Mouse (Mus musculus) megakaryocyte progenitor cell, adult 5-6 weeks (primary cell): ENCODE results near the gene Olfr1451. TPM values are rescaled to one million over a fixed set of nuclear protein-coding genes. Genes with fewer than 3 reads are reported as not detected.
"Not testable (repeated sequence)": the region's sequence is repeated elsewhere in the genome, so short reads cannot be mapped to it uniquely, and the experiment has no call there.

ENCODE experiments used
- ATAC-seq: replicated peaks from 2 replicates; pipeline ENCODE4 v1.8.0; 2016; ENCODE audit warnings: mild to moderate bottlenecking, moderate TSS enrichment, inconsistent platforms; ENCODE audit not compliant: poor library complexity
- total RNA-seq, 2 experiments: library from RNA; stranded (forward) in 1 of 2; stranded (reverse) in 1 of 2; fragments of 157-497, 149-512 nt in 1 of 2; fragments of 200-1000 nt in 1 of 2; gene quantifications; 2 replicates each; pipeline versions ENCODE4 v1.2.3 to v1.2.4; 2015 to 2017

Olfr1451 gene
- total RNA-seq (2015) (not detected in 2 replicates), total RNA-seq (2017) (not detected in 2 replicates)

- no peak for ATAC-seq
Observed at GRCm38 (mm10) chr19:12994714-12995113, at the start of gene Olfr1451. Gene Olfr1451, plus strand, starts transcription at chr19:12995014.

- ATAC-seq, result no peak
Observed at GRCm38 (mm10) chr19:12949958-12950357, 44.9 kb upstream of the Olfr1451 start, which contains the start of gene Olfr1450. Gene Olfr1450, plus strand, starts transcription at chr19:12950258.

GRCm38 (mm10) chr19:12970082-12970481 is 24.7 kb upstream of the Olfr1451 start:
- ATAC-seq, result not testable (repeated sequence)

- ATAC-seq, result not testable (repeated sequence)
Observed at GRCm38 (mm10) chr19:12992316-12992715, 2.5 kb upstream of the Olfr1451 start.

GRCm38 (mm10) chr19:13028227-13028626 is 33.4 kb downstream of the Olfr1451 start, which contains the start of gene Olfr1453:
Gene Olfr1453, minus strand, starts transcription at chr19:13028327.
- no peak for ATAC-seq

Other genes starting within 250 kb of the Olfr1451 start
- gene Cntf, start 229.4 kb upstream of the Olfr1451 start, total RNA-seq (2015), result 5.2 and 5.9 TPM in 2 replicates
- gene Cntf, start 229.4 kb upstream of the Olfr1451 start, total RNA-seq (2017), result 1.1 and 3.0 TPM in 2 replicates
- 70.4 and 79.9 TPM in 2 replicates for gene Zfp91, start 198.9 kb upstream of the Olfr1451 start, total RNA-seq (2015)
- gene Zfp91, start 198.9 kb upstream of the Olfr1451 start, total RNA-seq (2017), result 85.2 and 92.8 TPM in 2 replicates
- 4.6 and 9.2 TPM in 2 replicates for gene Lpxn, start 198.8 kb upstream of the Olfr1451 start, total RNA-seq (2015)
- gene Lpxn, start 198.8 kb upstream of the Olfr1451 start, total RNA-seq (2017), result 5.1 and 6.2 TPM in 2 replicates
- gene Gm5244, start 148.3 kb upstream of the Olfr1451 start, total RNA-seq (2015), result not detected in 2 replicates
- gene Gm5244, start 148.3 kb upstream of the Olfr1451 start, total RNA-seq (2017), result not detected in 2 replicates
- gene Olfr1444, start 137.7 kb upstream of the Olfr1451 start, total RNA-seq (2015), result not detected in 2 replicates
- gene Olfr1444, start 137.7 kb upstream of the Olfr1451 start, total RNA-seq (2017), result not detected in 2 replicates
- gene Olfr1445, start 111.2 kb upstream of the Olfr1451 start, total RNA-seq (2015), result not detected in 2 replicates
- not detected in 2 replicates for gene Olfr1445, start 111.2 kb upstream of the Olfr1451 start, total RNA-seq (2017)
- not detected in 2 replicates for gene Olfr1446, start 101.5 kb upstream of the Olfr1451 start, total RNA-seq (2015)
- not detected in 2 replicates for gene Olfr1446, start 101.5 kb upstream of the Olfr1451 start, total RNA-seq (2017)
- not detected in 2 replicates for gene Olfr1447, start 91.3 kb upstream of the Olfr1451 start, total RNA-seq (2015)
- not detected in 2 replicates for gene Olfr1447, start 91.3 kb upstream of the Olfr1451 start, total RNA-seq (2017)
- gene Olfr1448, start 70.6 kb upstream of the Olfr1451 start, total RNA-seq (2015), result not detected in 2 replicates
- not detected in 2 replicates for gene Olfr1448, start 70.6 kb upstream of the Olfr1451 start, total RNA-seq (2017)
- gene Olfr1449, start 64.2 kb upstream of the Olfr1451 start, total RNA-seq (2015), result not detected in 2 replicates
- not detected in 2 replicates for gene Olfr1449, start 64.2 kb upstream of the Olfr1451 start, total RNA-seq (2017)
- not detected in 2 replicates for gene Olfr1450, start 44.8 kb upstream of the Olfr1451 start, total RNA-seq (2015)
- not detected in 2 replicates for gene Olfr1450, start 44.8 kb upstream of the Olfr1451 start, total RNA-seq (2017)
- gene Olfr1453, start 33.3 kb downstream of the Olfr1451 start, total RNA-seq (2015), result not detected in 2 replicates
- gene Olfr1453, start 33.3 kb downstream of the Olfr1451 start, total RNA-seq (2017), result not detected in 2 replicates
- gene Olfr1454, start 65.6 kb downstream of the Olfr1451 start, total RNA-seq (2015), result not detected in 2 replicates
- not detected in 2 replicates for gene Olfr1454, start 65.6 kb downstream of the Olfr1451 start, total RNA-seq (2017)
- gene Olfr1457, start 102.9 kb downstream of the Olfr1451 start, total RNA-seq (2015), result not detected in 2 replicates
- not detected in 2 replicates for gene Olfr1457, start 102.9 kb downstream of the Olfr1451 start, total RNA-seq (2017)
- gene Olfr1458, start 111.8 kb downstream of the Olfr1451 start, total RNA-seq (2015), result not detected in 2 replicates
- gene Olfr1458, start 111.8 kb downstream of the Olfr1451 start, total RNA-seq (2017), result not detected in 2 replicates
- gene Olfr1459, start 154.5 kb downstream of the Olfr1451 start, total RNA-seq (2015), result not detected in 2 replicates
- gene Olfr1459, start 154.5 kb downstream of the Olfr1451 start, total RNA-seq (2017), result not detected in 2 replicates
- gene Olfr1461, start 168.0 kb downstream of the Olfr1451 start, total RNA-seq (2015), result not detected in 2 replicates
- gene Olfr1461, start 168.0 kb downstream of the Olfr1451 start, total RNA-seq (2017), result not detected in 2 replicates
- gene Olfr1462, start 190.7 kb downstream of the Olfr1451 start, total RNA-seq (2015), result not detected in 2 replicates
- gene Olfr1462, start 190.7 kb downstream of the Olfr1451 start, total RNA-seq (2017), result not detected in 2 replicates
- gene Olfr1463, start 236.3 kb downstream of the Olfr1451 start, total RNA-seq (2015), result not detected in 2 replicates
- not detected in 2 replicates for gene Olfr1463, start 236.3 kb downstream of the Olfr1451 start, total RNA-seq (2017)